Mouse (Mus musculus): ENCODE data around the gene Paqr5.

The Paqr5 gene

DNA sequence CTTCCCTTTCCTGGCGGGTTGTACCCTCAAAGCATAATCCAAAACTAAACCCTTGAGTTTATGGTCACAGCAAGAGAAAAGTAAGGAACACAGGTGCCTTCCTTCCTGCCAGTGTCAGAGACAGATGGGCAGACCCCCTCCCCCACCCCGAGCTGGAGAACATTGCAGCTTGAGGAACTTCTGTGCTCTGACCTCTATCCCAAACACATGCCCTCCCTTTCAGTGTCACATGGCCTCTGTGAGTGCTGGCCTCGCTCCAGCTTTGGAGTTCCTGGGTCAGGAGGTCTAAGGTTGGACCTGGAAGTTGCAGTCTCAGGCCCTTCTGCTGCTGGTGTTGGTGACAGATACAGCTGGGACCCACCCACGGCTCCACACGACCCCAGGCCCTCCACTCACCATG is 65.9 kb downstream of the Paqr5 start:
- 65% methylated on average over 5 of the region's 5 CpGs for WGBS

DNA sequence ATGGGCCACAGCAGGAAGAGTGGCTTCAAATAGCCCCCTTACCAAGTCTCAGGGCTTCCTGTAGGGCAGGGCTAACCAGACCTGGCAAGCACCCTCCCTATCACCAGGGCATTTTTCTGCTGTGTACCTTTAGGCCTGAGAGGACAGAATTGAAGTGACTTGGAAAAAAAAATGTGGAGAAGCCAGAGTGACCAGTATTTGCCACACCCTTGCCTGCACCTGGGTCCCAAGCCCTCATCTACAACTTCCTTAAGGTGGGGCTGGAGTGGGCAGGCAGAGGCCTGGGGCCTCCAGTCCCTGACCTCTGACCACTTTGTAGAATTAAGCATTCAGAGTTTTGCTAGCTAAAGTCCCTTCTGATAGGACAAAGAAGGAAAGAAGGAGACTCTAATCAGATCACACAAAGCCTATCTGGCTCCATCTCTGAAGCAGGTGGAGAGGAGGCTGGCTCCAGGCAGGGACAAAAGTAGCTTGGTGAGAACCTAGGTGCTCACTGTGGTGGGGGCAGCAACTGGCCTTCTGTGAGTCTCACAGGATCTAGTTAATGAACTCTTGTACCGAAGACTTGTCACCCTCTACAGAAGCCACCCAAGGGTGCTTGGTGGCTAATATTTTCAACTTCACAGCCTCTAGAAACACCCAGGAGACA is 66.6 kb downstream of the Paqr5 start:
- 87% methylated on average over 1 of the region's 1 CpGs for WGBS

DNA sequence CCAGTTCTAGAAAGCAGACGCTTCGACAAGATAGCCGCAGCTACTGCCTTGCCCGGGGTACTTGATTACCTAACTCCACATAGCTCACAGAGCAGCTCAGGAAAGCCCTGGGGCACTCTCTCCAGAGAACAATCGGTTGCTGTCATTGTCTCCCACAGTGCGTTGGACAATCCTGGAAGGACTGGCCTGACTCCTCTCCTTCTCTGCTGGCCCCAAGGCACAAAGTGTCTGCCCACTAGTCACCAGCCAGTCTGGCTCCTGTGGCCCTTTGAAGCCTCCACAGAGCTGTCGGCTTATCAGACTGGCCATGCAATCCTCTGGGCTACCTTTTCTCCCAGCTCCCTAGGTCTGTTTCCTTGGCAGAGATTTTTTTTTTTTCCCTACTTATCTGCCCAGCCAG is 74.4 kb downstream of the Paqr5 start:
- 76% methylated on average over 7 of the region's 7 CpGs for WGBS

DNA sequence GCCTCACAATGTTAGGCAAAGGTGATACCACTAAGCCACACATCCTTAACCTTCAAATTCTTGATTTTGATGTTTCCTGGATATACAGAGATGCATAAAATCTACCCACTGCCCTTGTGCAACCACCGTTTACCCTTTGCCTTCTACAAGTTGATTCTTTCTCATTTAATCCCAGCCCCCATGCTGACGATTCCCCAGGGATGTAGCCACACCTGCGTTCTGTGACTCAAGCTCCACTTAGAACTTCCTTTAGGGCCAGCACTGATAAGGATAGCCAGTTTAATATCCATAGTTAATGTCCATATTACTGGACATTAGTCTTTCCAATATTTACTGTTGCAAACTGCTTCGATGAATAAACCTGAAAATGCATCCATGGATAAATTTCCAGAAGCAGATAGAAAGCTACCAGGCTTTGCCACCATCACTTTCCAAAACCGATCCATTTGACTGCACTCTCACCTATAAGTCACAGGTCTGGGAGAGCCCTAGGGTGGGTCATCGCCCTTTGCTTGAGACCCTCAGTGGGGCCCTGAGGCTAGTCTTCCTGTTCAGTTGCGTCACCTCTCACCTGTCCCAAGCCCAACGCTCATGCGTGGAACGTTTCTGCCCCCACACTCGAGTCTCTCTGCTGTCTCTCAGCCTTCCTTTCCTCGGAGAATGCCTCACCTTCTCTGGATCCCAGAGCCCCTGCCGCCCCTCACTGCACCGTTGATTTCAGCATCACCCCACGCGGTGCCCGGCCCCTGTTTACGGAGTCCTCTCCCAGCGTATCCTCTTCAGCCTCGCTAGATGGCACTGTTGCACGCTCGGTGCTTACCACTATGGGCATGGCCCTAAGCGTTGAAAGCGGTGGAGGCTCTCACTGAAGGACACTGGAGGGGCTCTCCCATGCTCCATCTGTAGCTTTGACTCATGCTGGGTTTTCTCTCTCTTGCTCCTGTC is 79.0 kb downstream of the Paqr5 start:
- 4% methylated on average over 24 of the region's 24 CpGs for WGBS

DNA sequence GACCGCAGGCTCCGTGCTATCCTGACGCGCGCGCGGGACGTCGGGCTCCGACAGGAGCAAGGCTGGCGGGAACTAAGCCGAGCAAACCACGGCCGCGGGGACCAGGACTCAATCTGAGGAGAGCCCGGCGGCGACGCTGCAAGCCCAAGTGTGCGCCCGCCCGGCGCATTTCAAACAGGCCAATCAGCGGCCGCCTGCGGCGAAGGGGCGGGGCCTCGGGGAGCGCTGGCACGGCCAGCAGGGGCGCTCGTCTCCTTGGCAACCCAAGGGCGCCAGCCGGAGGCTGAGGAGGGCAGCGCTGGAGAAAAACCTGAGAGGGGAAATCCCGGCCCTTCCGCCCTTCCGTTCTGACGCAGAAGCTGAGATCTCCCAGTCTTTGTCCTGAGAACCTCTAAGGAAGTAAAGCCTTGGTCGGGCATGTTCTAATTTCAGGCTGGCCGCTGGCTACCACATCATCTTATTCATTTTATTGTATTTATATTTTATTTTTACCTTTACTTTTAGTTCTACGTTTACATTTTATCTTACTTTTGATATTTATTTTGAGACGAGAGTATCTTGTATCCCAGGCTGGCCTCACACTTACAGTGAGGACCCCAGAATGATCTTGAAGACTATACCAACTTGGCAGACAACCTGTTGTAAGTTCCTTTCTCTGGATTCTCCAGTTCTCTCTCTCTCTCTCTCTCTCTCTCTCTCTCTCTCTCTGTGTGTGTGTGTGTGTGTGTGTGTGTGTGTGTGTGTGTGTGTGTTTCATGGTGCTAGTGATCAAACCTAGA is 79.8 kb downstream of the Paqr5 start, which contains the start of gene Kif23:
Kif23 (minus strand) TSS at position 152 of the 779 bp plus-strand sequence.
- under 1% methylated on average over 44 of the region's 44 CpGs for WGBS

DNA sequence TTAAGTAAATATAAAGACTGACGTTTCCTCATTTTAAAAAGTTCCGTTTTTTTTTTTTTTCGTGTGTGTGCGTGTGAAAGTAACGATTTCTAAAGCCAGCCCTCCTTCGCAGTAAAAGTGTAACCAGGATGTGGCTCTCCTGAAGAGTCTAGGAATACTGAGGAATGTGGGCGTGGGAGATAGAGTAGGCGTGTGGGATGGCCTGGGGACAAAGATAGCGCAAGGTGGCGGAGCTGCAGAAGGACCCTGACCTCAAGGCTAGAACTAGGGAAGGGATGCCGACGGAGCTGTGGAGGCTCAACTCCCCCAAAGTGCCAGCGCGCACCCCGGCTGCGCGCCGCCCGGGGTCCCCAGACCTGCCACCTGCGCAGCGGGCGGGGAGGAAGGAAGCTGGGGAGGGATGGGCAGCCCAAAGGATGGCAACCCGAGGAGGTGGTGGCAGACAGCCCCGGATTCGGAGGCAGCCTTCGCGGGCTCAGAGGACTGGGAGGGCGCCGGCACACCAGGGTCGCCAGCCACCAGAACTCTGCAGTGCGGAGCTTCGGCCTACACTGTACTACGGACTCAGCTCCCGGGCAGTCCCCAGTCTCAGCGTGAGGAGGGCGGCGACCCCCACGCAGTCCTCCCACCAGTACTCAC is 80.6 kb downstream of the Paqr5 start:
- under 1% methylated on average over 38 of the region's 38 CpGs for WGBS

DNA sequence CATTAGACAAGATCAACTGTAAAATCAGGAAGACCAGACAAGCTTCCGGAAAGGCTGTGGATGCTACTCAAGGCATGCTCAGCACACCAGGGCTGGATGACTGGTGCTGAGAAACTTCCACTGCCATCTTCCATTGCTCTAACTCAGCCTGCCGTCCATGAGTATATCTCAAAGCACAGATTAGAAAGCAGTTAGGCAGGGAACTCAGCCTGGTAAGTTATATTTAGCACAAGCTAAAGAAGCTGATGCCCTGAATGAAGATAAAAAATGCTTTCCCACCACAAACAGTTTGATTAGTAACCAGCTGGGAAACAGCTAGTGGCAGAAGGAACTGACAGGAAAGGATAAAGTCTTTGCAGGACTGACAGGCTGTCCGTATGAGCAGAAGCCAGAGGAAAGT is 85.6 kb downstream of the Paqr5 start:
- 66% methylated on average over 3 of the region's 3 CpGs for WGBS

DNA sequence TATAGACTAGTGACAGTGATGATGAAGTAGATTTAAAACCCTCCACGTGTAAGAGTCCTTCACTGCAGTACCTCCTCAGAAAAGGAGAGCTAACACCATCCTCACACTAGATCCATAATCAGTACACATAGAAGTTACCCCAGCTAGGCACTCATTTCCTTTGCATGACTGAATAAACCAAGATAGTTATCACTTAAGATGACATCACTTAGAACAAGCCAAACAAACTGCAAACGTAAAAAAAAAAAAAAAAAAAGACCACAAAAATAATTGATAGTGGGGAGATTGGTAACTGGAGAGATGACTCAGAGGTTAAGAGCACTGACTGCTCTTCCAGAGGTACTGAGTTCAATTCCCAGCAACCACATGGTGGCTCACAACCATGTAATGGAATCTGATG is 93.3 kb downstream of the Paqr5 start:
- WGBS, result 84% methylated on average over 2 of the region's 2 CpGs

DNA sequence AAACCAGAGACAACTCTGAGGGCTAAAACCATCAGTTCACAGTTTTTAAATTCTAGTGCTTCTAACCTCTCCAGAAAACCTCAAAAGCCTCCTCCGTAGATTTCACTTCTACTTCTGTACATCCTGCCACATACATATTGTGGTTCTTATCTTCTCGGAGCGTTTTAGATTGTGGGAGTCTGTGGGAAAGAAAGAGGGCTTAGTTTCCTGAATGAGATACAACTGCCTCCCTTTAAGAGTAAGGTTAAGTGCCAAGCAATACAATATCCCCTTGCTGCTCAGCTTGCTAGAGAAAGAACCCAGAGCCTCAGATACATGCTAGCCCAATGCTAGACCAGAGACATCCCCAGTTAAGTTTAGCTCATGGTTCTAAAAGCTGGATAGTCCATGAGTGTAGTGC is 94.6 kb downstream of the Paqr5 start:
- WGBS, result 72% methylated on average over 3 of the region's 3 CpGs

DNA sequence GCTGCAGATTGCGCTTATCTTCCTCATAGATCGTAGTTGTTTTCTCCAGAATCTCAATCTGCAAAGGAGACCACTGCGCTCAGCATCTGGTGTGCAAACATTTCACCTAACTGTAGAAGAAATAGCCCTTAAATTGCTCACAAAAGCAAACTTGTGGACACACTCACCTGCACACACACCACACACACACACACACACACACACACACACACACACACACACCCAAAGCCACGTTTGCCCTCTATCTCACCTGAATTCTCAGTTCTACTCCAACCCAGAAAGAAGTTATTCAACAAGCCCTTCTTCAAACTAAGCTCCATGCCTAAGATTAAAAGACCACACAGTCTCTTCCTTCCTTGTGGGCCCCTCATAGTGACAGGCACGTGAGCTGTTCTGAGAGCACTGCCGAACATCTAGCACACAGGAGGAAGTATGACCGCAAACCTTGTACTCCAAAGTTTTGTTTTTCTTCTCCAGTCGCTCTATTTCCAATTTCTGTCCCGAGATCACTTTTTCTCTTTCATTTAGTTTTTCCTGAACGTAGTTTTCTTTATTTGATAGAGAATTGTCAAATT is 101.5 kb downstream of the Paqr5 start:
- 89% methylated on average over 10 of the region's 10 CpGs for WGBS

DNA sequence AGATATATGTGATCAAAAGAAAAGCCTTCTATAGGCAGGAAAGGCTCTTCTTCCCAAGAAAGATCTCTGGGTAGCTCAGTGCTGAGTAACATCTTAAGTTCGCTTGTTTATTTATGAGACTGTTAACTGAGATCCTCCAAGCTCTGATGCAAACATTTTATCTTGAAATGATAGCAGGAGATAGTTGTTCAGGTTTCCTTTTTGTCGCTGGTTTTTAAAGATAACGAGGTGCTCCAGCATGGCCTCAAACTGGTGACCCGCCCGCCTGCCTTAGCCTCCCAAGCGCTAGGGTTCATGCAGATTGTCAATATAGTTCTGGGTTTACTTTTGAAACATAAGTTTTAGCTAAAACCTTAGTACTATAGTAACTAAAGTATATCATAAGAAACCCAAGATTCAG is 106.3 kb downstream of the Paqr5 start:
- WGBS, result 97% methylated on average over 6 of the region's 6 CpGs

DNA sequence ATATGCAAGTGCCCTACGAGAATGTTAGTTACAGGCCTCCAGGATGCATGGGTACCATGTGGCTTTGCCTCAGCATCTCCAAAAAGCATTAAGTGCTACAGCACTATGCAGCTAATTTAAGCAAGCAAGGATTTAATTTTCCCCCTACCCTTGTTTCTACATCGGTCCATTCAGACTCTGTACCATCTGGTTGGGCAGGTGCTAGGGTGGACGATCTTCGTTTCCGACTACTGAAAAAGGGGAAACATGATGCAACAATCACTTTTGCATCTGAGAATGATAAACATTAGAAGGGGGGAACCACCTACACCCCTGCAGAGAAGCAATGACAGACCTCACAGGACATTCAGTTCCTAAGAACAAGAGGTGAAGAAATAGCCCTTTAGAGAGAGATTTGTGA is 107.2 kb downstream of the Paqr5 start:
- WGBS, result 82% methylated on average over 5 of the region's 5 CpGs

DNA sequence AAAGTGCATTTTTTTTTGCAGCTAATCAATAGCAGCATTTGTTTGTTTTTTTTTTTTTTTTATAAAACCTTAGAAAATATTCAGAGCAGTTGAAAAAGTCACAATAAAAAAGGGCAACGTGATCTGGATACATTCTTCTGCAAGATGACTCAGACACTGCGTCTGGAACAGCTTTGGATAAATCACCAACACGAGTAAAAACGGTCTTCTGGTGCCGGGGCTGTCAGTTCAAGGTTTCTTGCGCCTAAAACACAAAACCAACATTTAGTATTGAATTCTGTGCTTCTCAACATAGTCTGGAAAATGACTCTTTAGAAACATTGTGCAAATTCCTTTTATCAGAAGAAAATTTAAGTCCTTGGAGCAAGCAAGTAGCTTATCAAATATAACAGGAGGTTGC is 109.2 kb downstream of the Paqr5 start:
- WGBS, result 88% methylated on average over 6 of the region's 6 CpGs

DNA sequence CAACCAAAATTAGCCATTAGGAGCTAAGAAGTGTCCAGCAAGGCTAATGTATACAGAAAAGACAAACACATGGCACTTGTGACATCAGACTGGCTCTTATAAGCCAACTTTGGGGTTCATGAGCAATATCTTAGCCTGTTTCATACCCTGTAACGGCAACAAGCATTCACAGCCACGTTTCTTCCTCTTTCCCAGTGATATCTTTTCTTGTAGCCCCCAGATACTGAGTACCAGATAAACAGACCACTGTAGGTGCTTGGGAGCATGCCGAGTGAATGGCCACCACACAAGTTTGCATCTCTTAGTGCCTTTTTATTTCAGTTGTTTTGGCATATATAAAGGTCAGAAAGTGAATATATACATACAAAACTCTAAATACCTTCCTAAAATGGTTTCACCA is 109.7 kb downstream of the Paqr5 start:
- WGBS, result 94% methylated on average over 3 of the region's 3 CpGs

DNA sequence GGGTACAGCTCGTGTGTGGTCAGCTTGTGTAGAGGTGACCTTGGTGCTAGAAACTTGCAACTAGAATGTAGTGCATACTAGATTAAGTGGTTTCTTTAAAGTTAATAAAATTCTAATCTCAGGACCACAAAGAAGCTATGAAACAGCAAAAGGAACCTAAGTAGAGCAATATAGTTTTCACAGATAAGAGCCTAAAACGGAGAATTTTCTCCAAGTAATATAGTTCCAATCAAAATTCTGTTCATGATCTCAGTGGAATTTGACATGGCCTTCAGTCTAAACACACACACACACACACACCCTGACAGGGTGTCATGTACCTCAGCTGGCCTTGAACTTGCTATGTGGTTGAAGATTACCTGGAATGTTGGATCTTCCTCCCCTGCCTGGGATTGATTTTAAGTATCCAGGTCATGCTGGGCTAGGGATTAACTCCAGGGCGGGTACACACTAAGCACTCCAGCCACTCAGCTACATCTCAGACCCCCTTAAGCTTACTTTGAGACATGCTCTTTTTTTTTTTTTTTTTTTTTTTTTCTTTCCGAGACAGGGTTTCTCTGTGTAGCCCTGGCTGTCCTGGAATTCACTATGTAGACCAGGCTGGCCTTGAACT is 111.2 kb downstream of the Paqr5 start:
- 60% methylated on average over 4 of the region's 4 CpGs for WGBS

DNA sequence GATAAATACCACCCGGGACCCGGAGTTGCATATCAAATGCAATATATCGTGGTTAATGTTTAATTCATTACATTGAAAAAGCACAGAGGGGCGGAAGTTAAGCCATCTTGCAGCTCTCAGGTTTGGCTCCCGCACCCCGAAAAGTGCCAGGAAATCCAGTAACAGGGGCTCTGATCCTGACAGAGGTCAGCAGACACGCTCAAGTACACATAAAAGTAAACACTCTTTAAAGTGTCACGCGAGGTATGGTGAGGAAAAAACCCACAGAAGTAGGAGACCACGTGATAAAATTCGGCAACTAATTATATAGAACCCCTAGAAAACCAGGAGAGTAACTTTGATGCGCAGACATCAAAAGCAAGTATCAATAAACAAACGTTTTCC is 111.7 kb downstream of the Paqr5 start:
- WGBS, result 2% methylated on average over 13 of the region's 13 CpGs

DNA sequence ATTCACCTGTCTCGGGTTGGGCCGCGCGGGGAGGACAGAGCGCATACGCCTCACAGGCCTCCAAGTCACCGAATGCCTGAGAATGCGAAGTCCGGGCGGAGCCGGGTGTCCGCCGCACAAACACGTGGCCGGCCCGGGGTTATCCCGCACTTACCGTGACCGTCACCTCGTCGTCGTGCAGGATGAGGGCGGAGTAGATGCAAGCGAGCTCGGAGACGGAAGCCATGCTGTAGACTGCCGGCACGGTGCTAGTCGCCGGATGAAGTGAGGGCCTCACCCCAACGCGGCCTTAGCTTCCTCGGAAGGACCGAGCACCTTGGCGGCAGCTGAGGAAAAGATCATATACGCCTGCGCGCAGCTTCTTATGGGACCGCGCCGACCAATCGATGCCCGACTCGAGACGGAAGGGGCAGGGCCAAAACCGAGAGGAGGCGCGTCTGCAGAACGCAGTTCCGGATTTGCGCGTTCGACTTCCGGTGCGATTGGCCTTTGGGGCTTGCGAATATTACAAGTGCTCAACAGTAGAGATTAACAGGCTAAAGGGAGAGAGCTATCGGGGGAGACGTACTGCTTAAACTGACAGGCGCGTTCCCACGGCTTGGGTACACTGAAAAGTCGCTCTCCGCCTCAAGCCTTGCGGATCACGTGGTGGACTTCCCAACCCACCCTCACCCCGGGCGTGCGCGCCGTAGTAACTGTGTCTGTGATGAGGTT is 112.3 kb downstream of the Paqr5 start, which contains the start of gene Rplp1:
Rplp1 (minus strand) TSS at position 340 of the 714 bp plus-strand sequence.
- WGBS, result under 1% methylated on average over 70 of the region's 70 CpGs

DNA sequence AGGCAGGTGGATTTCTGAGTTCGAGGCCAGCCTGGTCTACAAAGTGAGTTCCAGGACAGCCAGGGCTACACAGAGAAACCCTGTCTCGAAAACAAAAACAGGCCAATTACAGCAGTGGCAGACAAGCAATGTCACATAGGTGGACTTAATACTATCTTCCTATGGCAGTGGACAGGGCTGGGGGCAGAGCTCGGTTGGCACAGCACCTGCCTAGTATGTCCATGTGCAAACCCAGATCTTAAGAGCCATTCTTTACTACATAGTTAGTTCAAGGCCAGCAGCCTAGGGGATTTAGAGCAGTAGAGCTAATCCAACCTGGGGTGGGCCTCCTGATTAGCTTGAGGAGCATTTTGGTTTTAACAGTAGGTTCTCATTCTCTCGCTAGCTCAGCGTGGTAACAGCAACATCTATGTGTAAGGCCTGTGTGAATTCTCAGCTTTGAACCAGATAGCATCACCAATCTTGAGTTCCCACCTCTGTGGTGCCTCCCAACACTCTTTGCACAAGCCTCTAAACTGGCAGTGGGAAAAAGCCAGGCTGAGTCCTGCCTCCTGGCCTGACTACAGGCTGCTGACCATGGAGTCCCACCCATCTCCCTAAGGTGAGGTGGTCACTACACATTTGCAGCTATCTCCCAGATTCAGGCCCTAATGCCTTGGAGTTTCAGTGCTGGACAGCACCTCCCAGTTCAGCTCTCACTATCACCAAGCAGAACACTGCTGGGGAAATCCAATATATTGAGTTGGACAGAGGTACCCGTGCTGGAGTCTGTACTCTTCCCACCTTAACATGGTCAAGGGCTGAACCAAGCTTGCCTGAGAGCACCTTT is 115.1 kb downstream of the Paqr5 start:
- 64% methylated on average over 6 of the region's 6 CpGs for WGBS

DNA sequence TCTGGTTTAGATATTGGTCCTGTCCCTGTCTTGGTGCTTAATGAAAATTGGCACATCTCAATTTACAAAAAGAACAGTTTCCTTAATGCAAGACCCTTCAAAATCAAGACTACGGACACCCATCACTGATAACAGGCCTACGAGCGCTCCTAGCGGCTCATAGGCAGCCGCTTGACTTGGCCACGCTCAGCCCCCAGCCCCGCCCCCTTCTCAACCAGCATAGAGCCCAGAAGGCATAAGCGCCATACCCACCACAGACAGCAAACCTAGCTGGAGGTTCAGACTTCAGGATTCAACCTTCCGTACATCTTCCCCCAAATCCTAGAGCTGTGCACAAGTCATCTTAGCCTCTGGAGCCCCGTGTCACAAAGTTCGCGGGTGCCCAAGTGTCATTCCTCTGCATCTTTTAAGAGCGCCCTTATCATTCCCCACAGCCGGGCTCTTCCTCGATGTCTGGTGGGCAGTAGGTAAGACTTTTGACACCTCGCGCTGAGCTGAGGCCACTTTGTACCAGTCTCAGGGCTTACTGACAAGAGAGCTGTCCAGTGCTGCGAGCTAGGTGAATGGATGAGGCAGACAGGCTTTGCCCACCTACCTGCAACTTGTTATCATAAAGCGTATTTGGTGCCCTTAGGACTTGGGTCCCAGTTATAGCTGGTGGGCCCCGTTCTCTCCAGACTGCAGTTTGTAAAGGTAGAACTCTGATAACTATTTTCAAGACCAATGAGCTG is 116.0 kb downstream of the Paqr5 start:
- 64% methylated on average over 20 of the region's 20 CpGs for WGBS

All from cerebral cortex, adult 2 months (tissue).